Mouse (Mus musculus) forebrain, embryonic 16.5 days (tissue): Measurements from ENCODE around the gene Trp53tg5. TPM values are rescaled to one million over a fixed set of nuclear protein-coding genes. Genes with fewer than 3 reads are reported as not detected.

Source experiments
- ATAC-seq: fragments of 200-750 bp; cut with Nextera tagmentation; 2 replicates; pipeline ENCODE4 v1.8.0; 2017; ENCODE audit warnings: mild to moderate bottlenecking, moderate library complexity
- H3K27ac ChIP-seq: fragments of 300-500 bp; sonication (generic); 2 replicates; pipeline ENCODE4 v1.5.1; 2014; ENCODE audit warnings: low read length, control low read depth
- H3K27me3 ChIP-seq: fragments of 300-500 bp; sonication (generic); replicated peaks from 2 replicates; pipeline ENCODE4 v1.6.1; 2014; ENCODE audit warnings: low read length; ENCODE audit not compliant: control insufficient read depth, insufficient read depth
- H3K36me3 ChIP-seq: fragments of 300-500 bp; sonication (generic); 2 replicates; pipeline ENCODE4 v1.6.1; 2014; ENCODE audit not compliant: control insufficient read depth, insufficient read depth
- H3K4me1 ChIP-seq: fragments of 300-500 bp; sonication (generic); replicated peaks from 2 replicates; pipeline ENCODE4 v1.6.1; 2014; ENCODE audit warnings: low read length; ENCODE audit not compliant: control insufficient read depth, insufficient read depth
- H3K4me2 ChIP-seq: fragments of 300-500 bp; sonication (generic); 2 replicates; pipeline ENCODE4 v1.6.1; 2014; ENCODE audit warnings: mild to moderate bottlenecking, low read length, control low read depth
- H3K4me3 ChIP-seq: fragments of 300-500 bp; sonication (generic); replicated peaks from 2 replicates; pipeline ENCODE4 v1.5.1; 2014; ENCODE audit warnings: mild to moderate bottlenecking, low read length, control low read depth
- H3K9ac ChIP-seq: fragments of 300-500 bp; sonication (generic); replicated peaks from 2 replicates; pipeline ENCODE4 v1.6.1; 2014; ENCODE audit warnings: low read depth, low read length, control low read depth
- H3K9me3 ChIP-seq: fragments of 300-500 bp; sonication (generic); 2 replicates; pipeline ENCODE4 v1.6.1; 2016; ENCODE audit warnings: low read length; ENCODE audit not compliant: control insufficient read depth
- WGBS: fragments of 180-500 bp; shearing (Covaris S2); extraction: QIAGEN DNeasy Blood & Tissue Kit; methylation state at CpG from one replicate; pipeline ENCODE4 v1.1.7; 2014; 5-methylcytosine and 5-hydroxymethylcytosine counted together
- polyA plus RNA-seq: library from polyadenylated mRNA; unstranded; fragments of >200 nt; fragmentation: Nextera tagmentation; extraction: Ambion mirVana; gene quantifications from 2 replicates; pipeline ENCODE4 v1.2.1, GENCODE M21; 2015

Trp53tg5 gene
- polyA plus RNA-seq, 1 experiment from 2014 or later = not detected

- Histone ChIP-seq H3K4me3 (no peak overlapping the region), H3K27ac (no peak overlapping the region), H3K4me2 (no peak overlapping the region), H3K27me3 (no peaks in the 10 kb centered on the region), H3K9ac (no peak overlapping the region), H3K36me3 (no peaks in the 10 kb centered on the region), H3K4me1 (no peaks in the 10 kb centered on the region), H3K9me3 (no peaks in the 10 kb centered on the region)
- ATAC-seq = no peak
- WGBS = 75% methylated on average over 10 of the region's 10 CpGs
Measured at GRCm38 (mm10) chr2:164454846-164455245, 18.7 kb downstream of the Trp53tg5 start.

GRCm38 (mm10) chr2:164453887-164454500 lies 19.5 kb downstream of the Trp53tg5 start:
- WGBS = 62% methylated on average over 7 of the region's 7 CpGs
- no peak for ATAC-seq
- H3K36me3 ChIP-seq = no peaks in the 10 kb centered on the region
- no peaks in the 10 kb centered on the region for H3K4me1 ChIP-seq
- H3K4me2 ChIP-seq = no peak overlapping the region
- H3K27me3 ChIP-seq = no peaks in the 10 kb centered on the region
- H3K4me3 ChIP-seq = no peak overlapping the region
- H3K9me3 ChIP-seq = no peaks in the 10 kb centered on the region
- H3K9ac ChIP-seq = no peak overlapping the region
- no peak overlapping the region for H3K27ac ChIP-seq

- 86% methylated on average over 14 of the region's 14 CpGs for WGBS
- Histone ChIP-seq H3K4me3 (no peak overlapping the region), H3K36me3 (no peaks in the 10 kb centered on the region), H3K27me3 (no peaks in the 10 kb centered on the region), H3K4me1 (no peaks in the 10 kb centered on the region), H3K27ac (no peak overlapping the region), H3K4me2 (no peak overlapping the region), H3K9ac (no peak overlapping the region), H3K9me3 (no peaks in the 10 kb centered on the region)
- no peak for ATAC-seq
Measured at GRCm38 (mm10) chr2:164453047-164453757, 20.3 kb downstream of the Trp53tg5 start.

GRCm38 (mm10) chr2:164452000-164452676 lies 21.4 kb downstream of the Trp53tg5 start:
- no peak overlapping the region for H3K9ac ChIP-seq
- WGBS = 47% methylated on average over 12 of the region's 13 CpGs
- no peak overlapping the region for H3K27ac ChIP-seq
- H3K36me3 ChIP-seq = no peaks in the 10 kb centered on the region
- H3K4me2 ChIP-seq = no peak overlapping the region
- no peak overlapping the region for H3K4me3 ChIP-seq
- no peak for ATAC-seq
- H3K27me3 ChIP-seq = no peaks in the 10 kb centered on the region
- no peaks in the 10 kb centered on the region for H3K9me3 ChIP-seq
- no peaks in the 10 kb centered on the region for H3K4me1 ChIP-seq

GRCm38 (mm10) chr2:164449341-164450042 lies 24.0 kb downstream of the Trp53tg5 start:
- Histone ChIP-seq H3K4me3 (no peak overlapping the region), H3K4me1 (no peaks in the 10 kb centered on the region), H3K9me3 (no peaks in the 10 kb centered on the region), H3K27me3 (0 out of 2 replicates have a peak, but pooled peaks cover 2% of the 10 kb centered on the region), H3K4me2 (no peak overlapping the region), H3K9ac (no peak overlapping the region), H3K27ac (no peak overlapping the region), H3K36me3 (no peaks in the 10 kb centered on the region)
- WGBS = 88% methylated on average over 14 of the region's 14 CpGs
- ATAC-seq = no peak

- H3K4me2 ChIP-seq = no peak overlapping the region
- no peak overlapping the region for H3K27ac ChIP-seq
- 84% methylated on average over 5 of the region's 5 CpGs for WGBS
- no peaks in the 10 kb centered on the region for H3K36me3 ChIP-seq
- no peak overlapping the region for H3K4me3 ChIP-seq
- no peaks in the 10 kb centered on the region for H3K9me3 ChIP-seq
- ATAC-seq = no peak
- no peaks in the 10 kb centered on the region for H3K4me1 ChIP-seq
- H3K27me3 ChIP-seq = 0 out of 2 replicates have a peak, but pooled peaks cover 3% of the 10 kb centered on the region
- H3K9ac ChIP-seq = no peak overlapping the region
Measured at GRCm38 (mm10) chr2:164448921-164449320, 24.6 kb downstream of the Trp53tg5 start.

- Histone ChIP-seq H3K9me3 (no peaks in the 10 kb centered on the region), H3K36me3 (no peaks in the 10 kb centered on the region), H3K4me1 (peaks cover 5% of the 10 kb centered on the region), H3K4me3 (no peak overlapping the region), H3K9ac (no peak overlapping the region), H3K27me3 (0 out of 2 replicates have a peak, but pooled peaks cover 3% of the 10 kb centered on the region), H3K4me2 (no peak overlapping the region), H3K27ac (no peak overlapping the region)
- no peak for ATAC-seq
- WGBS = 92% methylated on average over 1 of the region's 1 CpGs
Measured at GRCm38 (mm10) chr2:164448140-164448539, 25.4 kb downstream of the Trp53tg5 start.

- H3K36me3 ChIP-seq = no peaks in the 10 kb centered on the region
- WGBS = 83% methylated on average over 3 of the region's 3 CpGs
- no peaks in the 10 kb centered on the region for H3K9me3 ChIP-seq
- no peak overlapping the region for H3K27ac ChIP-seq
- no peak overlapping the region for H3K4me3 ChIP-seq
- no peak overlapping the region for H3K4me2 ChIP-seq
- ATAC-seq = no peak
- H3K4me1 ChIP-seq = peaks cover 15% of the 10 kb centered on the region
- peaks cover 7% of the 10 kb centered on the region; the same call in 1 of the 2 replicates for H3K27me3 ChIP-seq
- no peak overlapping the region for H3K9ac ChIP-seq
Measured at GRCm38 (mm10) chr2:164446086-164446469, 27.4 kb downstream of the Trp53tg5 start.
